Mouse (Mus musculus) adrenal gland, postnatal 25 days (tissue): Measurements from ENCODE around the gene Eif2s1. TPM values are rescaled to one million over a fixed set of nuclear protein-coding genes. Genes with fewer than 3 reads are reported as not detected.

Source experiments
- DNase-seq: peaks from one replicate; pipeline ENCODE4 v3.0.0; 2021; ENCODE audit warnings: mixed read lengths
- long read RNA-seq: library from polyadenylated mRNA; stranded (forward); transcript quantifications from one replicate; pipeline ENCODE4 v2.0.0, GENCODE M21; 2021
- total RNA-seq: library from RNA; stranded (reverse); gene quantifications from 2 replicates; pipeline ENCODE4 v1.2.3, GENCODE M21; 2021

Gene Eif2s1
- 88.3 and 95.0 TPM in 2 replicates for total RNA-seq
- long read RNA-seq, transcript Eif2s1-201 (8 exons, 3,405 nt) = major isoform, 127 of 136 reads
- long read RNA-seq, partial matches to known transcripts = 3 of 136 reads
- long read RNA-seq, other reads (novel, unspliced or antisense) = 6 of 136 reads

DNA sequence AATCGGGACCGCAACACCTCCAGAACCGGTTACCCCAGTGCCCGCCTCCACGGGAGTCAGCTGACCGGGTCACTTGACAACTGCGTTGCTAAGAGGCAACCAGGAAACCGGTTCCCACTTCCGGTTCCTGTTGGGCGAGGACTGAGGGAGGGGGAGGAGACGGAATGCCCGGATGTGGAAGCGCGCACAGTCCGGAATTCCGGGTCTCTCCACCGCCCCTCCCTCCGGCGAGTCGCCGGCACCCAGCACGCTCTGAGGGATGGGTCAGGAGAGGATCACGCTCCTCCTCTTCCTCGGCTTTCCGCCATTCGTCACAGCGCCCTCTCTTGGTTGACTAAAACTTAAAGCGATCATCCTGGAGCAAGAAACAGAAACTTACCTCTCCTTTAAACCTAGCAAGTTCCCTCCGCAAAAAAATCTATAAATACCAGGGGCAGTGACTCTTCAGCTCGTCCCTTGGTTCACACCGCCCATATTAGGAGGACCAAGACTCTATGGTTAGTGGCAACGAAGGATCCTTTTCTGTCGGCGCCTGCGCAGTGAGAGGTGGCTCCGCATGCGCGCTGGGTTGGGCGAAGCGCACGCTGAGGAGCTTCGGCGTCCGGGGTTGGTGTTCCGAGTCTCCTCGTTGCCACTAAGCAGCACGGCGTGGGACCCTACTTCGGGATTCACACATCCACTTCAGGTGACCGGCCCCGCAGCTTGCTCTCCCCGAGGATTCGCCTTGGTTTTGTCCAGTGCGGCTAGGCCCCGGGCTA is at the start of gene Eif2s1, which contains the start of gene Atp6v1d:
Gene Eif2s1, plus strand, starts transcription at position 324 of the 758 bp plus-strand sequence.
Gene Atp6v1d, minus strand, starts transcription at position 143 of the 758 bp plus-strand sequence.
- peak; percentile 96 for DNase-seq

DNA sequence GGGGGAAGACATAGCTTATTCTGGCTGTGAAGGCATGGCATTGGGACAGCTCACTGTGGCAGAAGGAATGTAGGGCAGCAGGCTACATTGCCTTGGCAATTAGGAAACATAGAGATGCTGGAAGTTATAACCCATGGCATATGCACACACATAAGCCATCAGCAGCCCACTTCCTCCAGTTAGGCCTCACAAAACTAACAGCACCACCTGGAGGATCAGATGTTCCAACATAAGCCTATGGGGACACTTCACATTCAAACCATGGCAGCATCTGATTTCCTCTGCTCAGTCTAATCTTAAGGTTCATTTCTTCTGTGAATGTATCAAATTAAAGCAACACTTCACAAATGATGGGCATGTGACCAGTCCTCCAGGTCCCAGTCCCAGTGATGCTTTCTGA is 47.2 kb upstream of the Eif2s1 start:
- no peak for DNase-seq

DNA sequence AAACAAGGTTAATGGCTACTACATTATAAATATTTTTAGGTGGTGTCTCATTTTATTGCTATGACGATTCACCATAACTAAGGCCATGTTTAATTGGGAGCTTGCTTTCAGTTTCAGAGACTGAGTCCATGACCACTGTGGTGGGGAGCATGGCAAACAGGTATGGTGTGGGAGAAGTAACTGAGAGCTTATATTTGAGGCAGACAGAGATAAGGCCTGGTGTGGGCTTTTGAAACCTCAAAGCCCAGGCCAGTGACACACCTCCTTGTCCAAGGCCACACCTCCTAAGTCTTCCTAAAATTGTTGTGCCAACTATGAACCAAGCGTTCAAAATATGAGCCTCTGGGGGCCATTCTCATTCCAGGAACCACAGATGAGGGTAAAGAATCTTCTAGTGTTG is 27.1 kb upstream of the Eif2s1 start:
- DNase-seq = no peak

DNA sequence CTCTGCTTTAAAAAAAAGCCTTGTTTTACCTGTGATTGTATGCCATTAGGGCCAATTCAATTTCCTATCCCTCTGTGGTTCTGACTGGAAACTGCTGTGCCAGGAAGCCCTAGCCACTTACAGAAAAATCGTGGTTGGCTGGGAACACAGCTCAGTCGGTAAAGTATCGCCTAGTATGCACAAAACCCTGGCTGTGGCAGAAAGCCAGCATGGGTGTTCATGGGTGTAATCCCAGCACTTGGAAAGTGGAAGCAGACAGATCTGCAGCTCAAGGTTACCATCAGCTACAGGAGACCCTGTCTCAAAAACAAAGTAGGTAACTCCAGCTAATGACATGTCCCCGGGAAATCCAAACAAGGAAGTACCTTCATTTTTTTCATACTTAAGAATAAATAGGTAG is 21.7 kb upstream of the Eif2s1 start:
- no peak for DNase-seq

DNA sequence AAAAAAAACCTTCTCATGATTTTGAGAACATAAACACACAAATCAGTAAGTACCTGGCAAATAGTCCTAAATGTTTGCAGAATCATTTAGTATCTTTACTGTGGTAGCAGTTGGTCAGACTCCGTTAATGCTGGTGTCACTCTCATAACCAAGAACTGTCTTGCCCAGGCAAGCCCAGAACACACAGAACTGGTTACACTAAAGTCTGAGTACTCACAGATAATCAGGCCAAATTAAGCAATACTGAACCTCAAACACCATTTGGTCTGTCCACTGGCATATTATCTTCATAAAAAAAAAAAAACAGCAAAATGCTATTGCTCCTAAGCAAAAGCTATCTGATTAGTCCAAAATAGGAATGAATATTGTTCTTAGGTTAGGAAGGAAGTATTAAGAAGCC is 19.2 kb upstream of the Eif2s1 start:
- DNase-seq = no peak

DNA sequence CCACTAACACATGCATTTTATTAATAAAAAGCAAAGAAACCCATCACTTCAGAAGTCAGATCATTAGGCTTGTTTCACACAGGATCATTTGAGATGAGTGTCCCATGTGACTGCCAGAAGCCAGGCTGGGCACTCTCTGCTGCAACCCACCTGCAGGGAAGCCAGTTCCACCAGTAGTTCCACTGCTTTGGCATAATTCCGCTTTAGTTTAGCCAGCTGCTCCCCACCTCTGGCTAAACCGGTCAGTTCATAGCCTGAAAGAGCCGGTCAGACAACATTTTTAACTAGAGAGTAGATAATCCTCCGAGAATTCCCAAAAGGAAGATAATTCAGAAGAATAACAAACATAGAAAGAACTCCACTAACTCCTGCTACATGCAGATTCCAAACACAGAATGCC is 13.4 kb upstream of the Eif2s1 start:
- DNase-seq = no peak

DNA sequence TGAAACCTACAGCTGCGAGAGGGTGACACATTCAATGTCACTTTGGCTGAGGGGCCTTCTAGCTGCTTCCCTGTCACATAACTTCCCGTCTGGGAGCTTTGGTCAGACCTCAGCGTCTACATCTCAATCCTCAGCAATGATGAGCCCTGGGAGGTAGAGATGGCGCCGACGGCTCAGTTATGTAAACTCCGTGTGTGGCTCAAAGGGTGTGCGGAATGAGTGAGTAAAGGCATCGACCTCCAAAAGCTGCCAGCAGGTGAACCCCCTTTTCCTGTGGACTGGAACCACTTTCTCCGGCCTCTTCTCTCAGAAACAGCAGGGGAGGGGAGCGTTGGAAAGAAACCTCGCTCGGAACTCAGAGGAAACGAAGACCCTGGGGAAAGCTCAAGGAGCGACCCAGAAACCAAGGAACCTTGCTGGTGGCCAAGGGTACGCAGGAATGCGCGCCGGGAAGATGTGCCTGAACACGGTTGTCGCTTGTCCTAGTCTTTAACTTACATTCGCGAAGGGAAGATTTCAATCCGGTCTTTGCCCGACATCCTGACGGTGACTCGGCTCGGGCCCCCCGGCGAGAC is 611 bp upstream of the Eif2s1 start:
- no peak for DNase-seq

DNA sequence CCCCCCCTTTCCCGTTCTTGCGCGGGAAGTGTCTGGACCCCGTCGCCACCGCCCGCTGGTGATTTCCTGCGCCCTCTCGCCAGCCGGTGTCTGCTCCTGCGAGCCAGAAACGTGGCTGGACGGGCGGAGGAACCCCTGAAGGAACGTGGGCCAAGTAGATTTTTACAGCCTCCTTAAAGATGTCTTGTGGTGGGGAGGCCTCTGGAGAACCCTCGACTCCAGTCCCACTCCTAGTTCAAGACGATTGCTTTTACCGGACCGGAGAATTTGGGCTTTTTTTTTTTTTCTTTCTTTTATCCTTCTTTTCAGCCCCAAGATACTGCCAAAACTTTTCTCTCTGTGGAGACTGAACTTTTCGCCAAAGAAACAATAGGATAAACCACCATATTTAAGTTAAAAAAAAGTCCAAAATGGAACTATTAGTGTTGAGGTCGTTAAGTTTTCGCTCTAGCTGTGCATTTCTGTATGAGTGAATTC is 673 bp downstream of the Eif2s1 start:
- DNase-seq = no peak

DNA sequence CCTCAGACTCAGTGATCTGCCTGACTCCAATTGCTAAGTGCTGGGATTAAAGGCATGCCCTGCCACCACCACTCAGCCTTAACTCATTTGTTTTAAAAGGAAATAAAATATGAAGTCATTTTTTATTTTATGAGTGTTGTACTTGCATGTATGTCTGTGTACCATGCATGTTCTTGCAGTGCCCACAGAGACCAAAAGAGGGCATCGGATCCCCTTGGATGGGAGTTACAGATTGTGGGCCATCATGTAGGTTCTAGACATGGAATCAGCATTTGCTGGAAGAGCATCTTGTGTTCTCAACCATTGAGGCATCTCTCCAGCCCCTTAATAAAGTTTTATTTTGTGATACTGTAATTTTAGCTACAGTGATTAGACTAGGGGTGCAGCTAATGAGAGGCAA is 3.8 kb downstream of the Eif2s1 start:
- DNase-seq = no peak

DNA sequence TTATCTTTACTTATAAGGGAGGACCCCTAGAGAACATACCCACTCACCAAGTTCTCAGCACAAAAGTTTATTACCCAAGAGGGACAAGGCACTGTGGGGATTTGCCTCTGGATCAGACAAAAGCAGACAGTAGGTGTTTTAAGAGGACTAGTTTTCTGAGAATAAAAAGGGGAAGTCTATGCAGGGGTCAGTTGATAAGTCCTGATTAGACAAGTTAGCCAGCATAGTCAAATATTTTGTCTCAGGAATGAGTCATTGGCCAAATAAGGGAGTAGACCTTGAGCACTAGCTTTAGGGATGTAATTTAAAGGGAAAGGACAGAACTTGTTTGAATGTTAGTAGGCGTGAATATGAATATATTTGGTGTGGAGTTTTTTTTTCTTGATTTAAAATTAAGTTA is 6.5 kb downstream of the Eif2s1 start:
- DNase-seq = no peak

DNA sequence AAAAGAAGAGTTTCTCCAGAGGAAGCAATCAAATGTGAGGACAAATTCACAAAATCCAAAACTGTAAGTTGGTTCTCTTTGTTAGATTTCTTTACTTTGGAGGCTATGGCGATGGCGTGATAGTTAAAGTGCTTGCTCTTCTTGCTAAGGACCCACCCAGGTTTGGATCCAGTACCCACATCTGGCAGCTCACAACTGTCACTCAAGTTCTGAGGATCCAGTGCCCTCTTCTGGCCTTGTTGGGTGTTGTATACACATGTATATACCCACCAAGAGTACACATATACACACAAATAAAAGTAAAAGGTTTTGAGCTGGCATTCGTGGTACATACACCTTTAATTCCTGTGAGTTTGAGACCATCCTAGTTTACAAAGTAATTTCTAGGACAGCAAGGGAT is 13.0 kb downstream of the Eif2s1 start:
- no peak for DNase-seq

DNA sequence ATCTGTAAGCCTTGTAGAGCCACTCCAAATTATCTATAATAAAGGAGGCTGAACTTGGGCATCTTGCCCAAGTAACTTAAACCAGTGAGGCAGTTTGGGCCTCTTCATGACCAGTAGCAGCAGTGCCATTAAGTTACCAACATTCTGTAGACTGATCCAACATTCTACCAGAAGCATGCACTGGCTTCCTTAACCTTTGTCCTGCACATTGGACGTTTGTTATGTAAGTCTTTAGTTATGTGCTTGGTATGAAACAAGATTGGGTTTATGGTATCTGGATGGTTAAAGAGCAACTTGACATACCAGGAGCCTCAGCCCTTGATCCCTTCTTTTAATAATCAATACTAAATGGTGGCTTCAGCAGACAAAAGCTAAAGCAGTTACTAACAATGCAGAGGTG is 28.4 kb downstream of the Eif2s1 start:
- DNase-seq = no peak

DNA sequence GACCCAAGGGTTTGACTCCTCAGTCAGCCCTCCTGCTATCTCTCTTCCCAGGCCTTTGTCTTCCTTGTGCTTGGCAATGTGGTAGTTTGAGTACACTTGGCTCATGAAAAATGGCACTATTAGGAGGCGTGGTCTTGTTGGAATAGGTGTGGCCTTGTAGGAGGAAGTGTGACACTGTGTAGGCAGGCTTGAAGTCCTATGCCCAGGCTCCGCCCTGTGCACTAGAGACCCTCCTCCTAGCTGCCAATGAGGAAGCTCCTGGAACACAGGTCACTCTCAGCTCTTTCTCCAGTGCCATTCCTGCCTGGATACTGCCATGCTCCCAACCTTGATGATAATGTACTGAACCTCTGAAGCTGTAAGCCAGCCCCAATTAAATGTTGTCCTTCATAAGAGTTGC is 29.5 kb downstream of the Eif2s1 start:
- DNase-seq = no peak

DNA sequence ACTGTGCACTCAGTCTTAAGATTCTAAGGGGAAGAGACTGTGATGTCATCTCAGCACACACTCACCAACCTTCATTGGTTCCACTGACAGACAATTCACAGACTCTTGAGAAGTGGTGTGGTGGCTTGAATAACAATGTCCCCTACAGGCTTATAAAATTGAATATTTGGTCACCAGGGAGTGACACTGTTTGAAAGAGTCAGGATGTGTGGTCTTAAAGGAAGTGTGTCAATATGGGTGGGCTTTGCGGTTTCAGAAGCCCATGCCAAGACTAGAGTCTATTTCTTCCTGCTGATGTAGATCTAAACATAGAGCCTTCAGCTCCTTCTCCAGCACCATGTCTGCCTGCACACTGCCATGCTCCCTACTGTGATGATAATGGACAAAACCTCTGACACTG is 36.2 kb downstream of the Eif2s1 start:
- DNase-seq = no peak

DNA sequence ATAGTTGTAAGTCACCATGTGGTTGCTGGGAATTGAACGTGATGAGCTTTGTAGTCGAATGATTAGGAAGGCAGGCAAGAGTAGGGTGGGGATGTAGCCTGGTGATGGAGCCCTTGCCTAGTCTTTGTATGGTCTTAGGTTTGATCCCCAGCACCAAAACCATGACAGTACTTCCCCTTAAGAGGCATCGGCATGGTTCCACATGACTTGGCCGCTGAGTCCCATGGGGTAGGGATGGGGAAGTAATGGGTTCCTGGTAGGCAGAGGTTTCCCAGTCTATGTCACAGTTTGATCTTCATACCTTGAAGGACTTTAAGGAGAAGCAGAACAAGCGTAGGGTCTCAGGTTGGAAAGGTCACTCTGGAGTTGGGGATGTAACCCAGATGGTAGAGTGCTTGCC is 39.8 kb downstream of the Eif2s1 start:
- DNase-seq = no peak

DNA sequence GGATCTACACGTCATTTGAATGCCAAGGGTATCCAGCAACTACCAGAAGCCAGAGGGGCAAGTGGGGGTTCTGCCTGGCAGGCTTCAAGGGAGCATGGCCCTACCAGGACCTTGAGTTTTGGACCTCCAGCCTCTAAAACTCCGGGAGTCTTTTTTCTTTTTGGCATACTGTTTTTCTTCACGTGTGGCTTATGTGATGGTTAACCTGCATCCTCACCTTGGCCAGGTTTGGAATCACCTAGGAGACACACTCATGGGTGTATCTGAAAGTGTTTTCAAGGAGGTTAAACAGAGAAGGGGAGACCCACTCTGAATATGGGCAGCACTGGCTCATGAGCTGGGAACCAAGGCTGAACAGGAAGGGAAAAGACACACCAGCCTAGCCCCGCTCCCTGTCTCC is 41.7 kb downstream of the Eif2s1 start:
- DNase-seq = no peak

DNA sequence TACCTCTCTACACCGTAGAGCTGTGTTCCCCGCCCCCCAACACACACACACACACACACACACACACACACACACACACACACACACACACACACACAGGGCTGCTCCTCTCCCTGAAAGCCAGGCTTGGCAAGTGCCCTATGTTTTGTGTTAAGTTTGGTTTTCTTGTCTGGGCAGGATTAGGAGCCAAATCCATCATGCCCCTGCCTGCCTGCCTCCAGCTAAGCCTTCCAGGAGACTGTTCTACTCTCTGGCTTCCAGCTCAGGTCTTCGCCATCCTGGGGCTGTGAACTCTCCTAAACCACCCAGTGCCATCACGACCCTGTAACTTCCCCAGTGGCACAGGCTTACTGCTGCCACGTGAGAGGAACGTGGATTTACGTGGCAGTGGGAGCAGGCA is 42.9 kb downstream of the Eif2s1 start:
- DNase-seq = no peak

DNA sequence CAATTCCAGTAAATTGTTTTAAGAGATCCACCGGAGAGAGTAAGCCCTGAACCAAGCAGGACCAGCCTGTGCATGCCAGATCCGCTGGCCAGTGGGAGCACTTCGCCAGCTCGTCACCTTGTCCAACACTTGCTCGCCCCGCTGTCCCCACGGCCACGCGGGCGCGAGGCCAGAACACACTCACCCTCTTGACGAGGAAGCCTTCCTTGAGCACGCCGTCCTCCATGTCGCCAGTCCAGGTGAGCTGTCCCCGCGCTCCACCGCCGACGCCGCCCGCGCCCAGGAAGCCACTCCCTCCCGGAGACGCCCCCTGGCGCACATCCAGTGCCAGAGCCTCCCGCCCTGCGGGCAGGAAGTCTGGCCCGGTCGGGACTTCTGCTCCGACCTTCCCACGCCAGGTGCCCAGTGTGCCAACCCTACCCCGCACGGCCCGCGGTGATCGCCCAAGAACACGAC is 45.1 kb downstream of the Eif2s1 start, which contains the start of gene Plek2:
Gene Plek2, minus strand, starts transcription at position 258 of the 456 bp plus-strand sequence.
- peak; percentile 81 for DNase-seq

DNA sequence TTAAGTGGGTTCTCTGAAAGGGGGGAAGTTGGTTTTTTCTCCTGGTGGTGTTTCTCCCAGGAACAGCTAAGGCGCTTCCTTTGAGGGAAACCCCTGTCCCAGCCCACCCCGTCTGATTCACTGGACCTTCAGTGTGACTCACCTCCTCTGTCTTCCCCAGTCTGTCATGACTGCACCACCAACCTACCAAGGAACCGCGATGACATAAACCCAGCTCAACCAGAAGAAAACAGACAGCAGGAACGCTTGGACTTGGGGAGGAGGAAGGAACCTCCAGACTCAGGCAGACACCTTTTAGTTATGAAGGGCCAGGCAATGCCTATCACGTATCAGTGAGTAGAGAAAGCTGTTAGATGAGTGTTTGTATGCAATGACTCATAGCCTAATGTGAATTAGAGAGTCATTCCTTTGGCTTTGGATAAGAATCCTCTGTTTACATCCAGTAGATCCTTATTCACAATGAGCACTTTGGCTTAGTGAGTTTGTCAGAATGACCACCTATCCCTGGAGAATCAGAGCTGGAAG is 46.5 kb downstream of the Eif2s1 start:
- DNase-seq = no peak

DNA sequence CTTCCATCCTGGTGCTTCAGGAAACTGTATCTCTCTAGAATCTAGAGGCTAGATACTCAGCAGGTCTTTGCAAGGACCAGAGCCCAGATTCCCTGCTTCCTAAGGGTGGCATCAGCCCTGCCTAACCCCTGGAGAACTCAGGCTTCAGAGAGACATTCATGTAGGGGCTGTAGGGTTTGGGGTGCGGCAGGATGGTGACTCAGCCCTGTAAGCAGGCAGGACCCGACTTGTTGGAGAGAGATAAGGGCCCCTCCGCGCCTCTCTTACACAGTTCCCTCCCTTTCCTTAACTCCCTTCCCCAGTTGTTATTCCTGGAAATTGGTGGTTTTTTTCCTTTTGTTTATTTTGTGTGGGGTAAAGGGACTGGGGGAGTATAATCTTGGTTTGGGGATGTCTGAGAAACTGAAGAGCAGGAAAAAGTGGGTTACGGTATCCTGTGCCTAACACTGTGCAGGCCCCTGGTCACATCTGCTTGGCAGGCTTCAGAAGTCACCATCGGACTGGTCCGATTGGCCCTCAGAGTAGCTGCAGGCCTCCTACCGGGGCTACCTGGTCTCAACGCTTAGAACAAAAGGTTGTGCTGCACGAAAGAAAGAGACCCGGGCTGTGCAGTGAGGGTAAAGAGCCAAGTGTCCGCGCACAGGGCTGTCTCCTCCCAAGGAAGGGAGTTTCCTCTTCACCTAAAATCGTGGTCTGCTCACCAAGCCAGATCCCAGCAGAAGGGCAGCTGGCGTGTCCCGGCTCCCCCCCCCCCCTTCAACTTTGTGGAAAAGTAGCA is 49.3 kb downstream of the Eif2s1 start:
- no peak for DNase-seq

DNA sequence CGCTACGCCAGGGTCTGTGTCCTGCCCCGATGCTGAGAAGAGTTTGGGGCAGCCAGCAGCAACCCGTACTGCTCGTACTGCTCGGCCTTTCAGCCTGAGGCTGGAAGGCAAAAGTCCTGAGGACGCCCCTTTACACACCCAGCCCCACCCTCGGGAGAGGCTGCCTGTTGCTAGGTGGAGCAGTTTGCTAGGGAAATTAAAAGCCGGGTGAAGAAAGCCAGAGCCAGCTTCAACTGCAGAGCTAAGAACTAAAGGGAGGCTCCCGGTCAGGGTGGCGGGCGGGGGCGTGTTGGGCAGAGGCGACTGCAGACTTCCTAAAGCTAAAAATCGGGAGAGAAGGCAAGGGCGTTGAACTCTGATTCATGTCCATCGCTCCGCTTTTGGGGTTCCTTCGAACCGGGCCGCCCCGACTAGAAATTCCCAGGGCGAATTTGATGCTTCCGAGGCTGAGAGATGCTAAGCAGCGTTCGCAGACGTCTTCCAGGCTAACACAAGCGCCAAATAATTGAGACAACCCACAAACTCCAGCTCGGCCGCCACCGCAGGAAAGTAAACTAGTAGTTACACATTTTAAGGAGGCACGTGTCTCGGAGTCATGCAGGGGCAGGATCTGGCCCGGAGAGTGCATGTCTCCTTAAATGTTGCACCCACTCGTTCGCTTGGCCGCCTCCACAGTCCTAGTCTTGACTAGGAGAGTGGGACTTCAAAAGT is 50.2 kb downstream of the Eif2s1 start:
- peak; percentile 18 for DNase-seq

DNA sequence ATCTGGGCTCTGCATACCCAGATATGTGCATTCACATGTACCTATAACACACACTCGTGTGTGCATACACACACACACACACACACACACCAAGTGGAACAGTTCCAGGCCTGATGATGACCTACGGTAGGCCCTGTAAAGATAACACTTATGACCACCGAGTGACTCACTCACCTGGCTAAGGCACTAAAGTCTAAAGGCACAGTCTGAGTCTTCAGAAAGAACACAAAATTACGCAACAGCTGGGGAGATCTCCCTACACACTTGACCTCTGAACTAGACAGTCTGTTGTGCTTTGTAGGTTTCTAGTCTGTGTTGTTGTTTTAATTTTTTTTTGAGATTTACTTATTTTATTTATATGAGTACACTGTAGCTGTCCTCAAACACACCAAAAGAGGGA is 52.8 kb downstream of the Eif2s1 start:
- DNase-seq = no peak
